Mouse (Mus musculus) liver, embryonic 14.5 days (tissue): ENCODE results near the gene Zfp653. TPM values are rescaled to one million over a fixed set of nuclear protein-coding genes. Genes with fewer than 3 reads are reported as not detected.

Experiments used
- ATAC-seq: fragments of 200-750 bp; cut with Nextera tagmentation; 2 replicates; pipeline ENCODE4 v1.8.0; 2017; ENCODE audit warnings: moderate number of reproducible peaks, mild to moderate bottlenecking, moderate library complexity; ENCODE audit not compliant: insufficient read depth
- DNase-seq, 3 experiments: peaks; one replicate each; pipeline ENCODE4 v3.0.0-alpha.2; 2012 to 2013; ENCODE audit warnings: low read depth in 3 of 3, low spot score in 3 of 3
- H3K27ac ChIP-seq: fragments of 300-500 bp; sonication (generic); 2 replicates; pipeline ENCODE4 v1.5.1; 2014; ENCODE audit warnings: moderate library complexity, mild to moderate bottlenecking, control low read depth, inconsistent platforms
- H3K27me3 ChIP-seq: fragments of 300-500 bp; sonication (generic); 2 replicates; pipeline ENCODE4 v1.6.1; 2014; ENCODE audit warnings: mild to moderate bottlenecking, low read length, moderate library complexity; ENCODE audit not compliant: control insufficient read depth, insufficient read depth
- H3K36me3 ChIP-seq: fragments of 300-500 bp; sonication (generic); replicated peaks from 2 replicates; pipeline ENCODE4 v1.6.1; 2014; ENCODE audit warnings: low read depth; ENCODE audit not compliant: control insufficient read depth, insufficient read depth
- H3K4me1 ChIP-seq, 2 experiments: fragments of 200-500 bp in 1 of 2; fragments of 300-500 bp in 1 of 2; sonication (generic) in 1 of 2; replicated peaks; 2 replicates each; pipeline ENCODE4 v1.6.1; 2012 to 2014; ENCODE audit warnings: antibody characterized with exemption in 1 of 2, inconsistent platforms in 1 of 2, low read length in 1 of 2; ENCODE audit not compliant: control insufficient read depth in 2 of 2, insufficient read depth in 2 of 2
- H3K4me2 ChIP-seq: fragments of 300-500 bp; sonication (generic); 2 replicates; pipeline ENCODE4 v1.6.1; 2014; ENCODE audit warnings: low read depth, mild to moderate bottlenecking, control low read depth, moderate library complexity
- H3K4me3 ChIP-seq, 2 experiments: fragments of 200-500 bp in 1 of 2; fragments of 300-500 bp in 1 of 2; sonication (generic) in 1 of 2; 2 replicates each; pipeline ENCODE4 v1.5.1; 2012 to 2014; ENCODE audit warnings: low read depth in 2 of 2, low read length in 2 of 2, mild to moderate bottlenecking in 2 of 2, control low read depth in 1 of 2, inconsistent platforms in 1 of 2, moderate library complexity in 1 of 2; ENCODE audit not compliant: insufficient read depth in 1 of 2
- H3K9ac ChIP-seq: fragments of 300-500 bp; sonication (generic); replicated peaks from 2 replicates; pipeline ENCODE4 v1.6.1; 2014; ENCODE audit warnings: mild to moderate bottlenecking, control low read depth, moderate library complexity
- H3K9me3 ChIP-seq: fragments of 300-500 bp; sonication (generic); 2 replicates; pipeline ENCODE4 v1.6.1; 2016; ENCODE audit warnings: low read length, mixed read lengths; ENCODE audit not compliant: control insufficient read depth
- CTCF ChIP-seq: IDR thresholded peaks from 2 replicates; pipeline ENCODE4 v1.5.1; 2016; ENCODE audit warnings: antibody characterized with exemption, low read depth, control low read depth
- EP300 ChIP-seq: IDR thresholded peaks from 2 replicates; pipeline ENCODE4 v1.6.1; 2016; ENCODE audit warnings: antibody characterized with exemption, low read depth
- WGBS: fragments of 180-500 bp; shearing (Covaris S2); extraction: QIAGEN DNeasy Blood & Tissue Kit; methylation state at CpG from one replicate; pipeline ENCODE4 v1.1.7; 2014; ENCODE audit not compliant: insufficient replicate concordance; 5-methylcytosine and 5-hydroxymethylcytosine counted together
- polyA plus RNA-seq, 2 experiments: library from polyadenylated mRNA; depleted of rRNA in 1 of 2; stranded (reverse) in 1 of 2; unstranded in 1 of 2; fragments of >200 nt; fragmentation: Nextera tagmentation in 1 of 2; extraction: Ambion mirVana in 1 of 2; gene quantifications; 2 replicates each; pipeline versions ENCODE4 v1.2.1 to v1.2.3; 2012 to 2014

Gene Zfp653
- polyA plus RNA-seq, 2 experiments, result 2.4 to 8.0 TPM

- no peaks in the 10 kb centered on the region for H3K4me1 ChIP-seq
- 56% methylated on average over 10 of the region's 10 CpGs for WGBS
- no peaks in the 10 kb centered on the region for H3K9me3 ChIP-seq
- no peaks in the 10 kb centered on the region for H3K36me3 ChIP-seq
- no peak overlapping the region for H3K4me3 ChIP-seq
- DNase-seq (no peak), ATAC-seq (no peak)
- no peak overlapping the region for H3K4me2 ChIP-seq
- no peak for TF ChIP-seq CTCF
- TF ChIP-seq EP300, result no peak
- H3K27ac ChIP-seq, result no peak overlapping the region
- no peaks in the 10 kb centered on the region for H3K27me3 ChIP-seq
- H3K9ac ChIP-seq, result no peak overlapping the region
These were observed 33.4 kb downstream of the Zfp653 start for GRCm38 (mm10) chr9:22037826-22038225.

DNA sequence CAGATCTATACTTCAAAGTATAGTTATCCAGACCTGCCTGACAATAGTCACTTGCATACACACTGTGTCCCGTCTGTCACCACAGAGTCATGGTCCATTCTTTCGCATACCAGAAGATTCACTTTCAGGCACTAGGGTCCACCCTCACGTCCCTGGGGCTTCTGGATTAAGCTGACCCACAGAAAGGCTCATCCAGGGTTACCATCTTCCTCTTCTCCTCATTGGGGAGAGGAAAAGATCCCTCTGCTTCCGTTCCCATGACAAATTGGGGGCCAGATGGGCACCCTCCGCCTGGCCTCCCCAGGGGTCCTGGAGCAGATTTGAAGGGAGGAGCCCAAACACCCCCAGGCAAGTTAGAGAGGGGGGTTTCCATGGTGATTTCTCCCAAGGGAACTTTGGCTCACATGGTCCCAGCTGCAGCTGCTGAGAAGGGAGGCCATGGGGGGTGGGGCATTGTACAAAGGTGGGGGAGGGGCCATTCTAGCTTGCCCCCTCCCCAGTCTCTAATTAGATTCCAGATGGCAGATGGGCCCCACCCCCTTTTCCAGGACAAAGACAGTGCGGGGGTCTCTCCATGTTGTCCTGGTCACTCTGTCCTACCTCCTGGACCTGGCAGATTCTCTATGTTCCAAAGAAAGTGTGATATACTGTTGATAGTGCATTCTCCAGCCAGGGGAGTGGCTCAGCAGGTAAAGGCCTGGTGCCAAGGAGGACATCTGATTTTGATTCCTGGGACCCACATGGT, 35.7 kb downstream of the Zfp653 start:
- H3K9me3 ChIP-seq, result no peaks in the 10 kb centered on the region
- H3K4me2 ChIP-seq, result no peak overlapping the region
- no peaks in the 10 kb centered on the region for H3K27me3 ChIP-seq
- no peak overlapping the region for H3K4me3 ChIP-seq
- no peak for TF ChIP-seq EP300
- TF ChIP-seq CTCF, result no peak
- H3K27ac ChIP-seq, result no peak overlapping the region
- no peak overlapping the region for H3K9ac ChIP-seq
- H3K4me1 ChIP-seq, result no peaks in the 10 kb centered on the region
- WGBS, result 48% methylated on average over 6 of the region's 6 CpGs
- no peaks in the 10 kb centered on the region for H3K36me3 ChIP-seq
- no peak for ATAC-seq
- DNase-seq, result no peak

DNA sequence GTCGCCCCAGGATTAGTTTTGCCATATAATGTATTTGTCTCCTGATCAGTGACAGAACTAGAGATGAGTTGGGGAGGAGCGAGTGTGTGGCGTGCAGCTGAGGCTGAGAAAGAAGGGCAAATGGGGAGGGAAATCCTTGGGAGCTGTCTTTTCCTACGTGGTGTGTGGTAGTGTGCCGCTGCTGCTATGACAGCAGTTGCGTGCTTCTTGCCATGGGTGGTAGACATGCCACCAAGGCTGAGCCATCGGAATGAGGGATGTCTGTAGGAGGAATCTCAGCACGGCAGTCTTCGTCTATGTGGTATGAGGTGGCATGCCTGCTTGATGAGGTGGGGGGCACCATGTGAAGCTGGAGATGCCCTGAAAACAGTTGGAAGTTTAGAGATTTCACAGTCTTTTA, 40.8 kb downstream of the Zfp653 start:
- Histone ChIP-seq H3K9me3 (no peaks in the 10 kb centered on the region), H3K27me3 (no peaks in the 10 kb centered on the region), H3K4me3 (no peak overlapping the region), H3K9ac (no peak overlapping the region), H3K4me1 (0 out of 4 replicates have a peak, but pooled peaks cover 0 to 3% of the 10 kb centered on the region in 2 experiments), H3K36me3 (no peaks in the 10 kb centered on the region), H3K4me2 (no peak overlapping the region), H3K27ac (no peak overlapping the region)
- no peak for DNase-seq
- ATAC-seq, result no peak
- TF ChIP-seq EP300, result no peak
- no peak for TF ChIP-seq CTCF
- WGBS, result 68% methylated on average over 9 of the region's 9 CpGs

DNA sequence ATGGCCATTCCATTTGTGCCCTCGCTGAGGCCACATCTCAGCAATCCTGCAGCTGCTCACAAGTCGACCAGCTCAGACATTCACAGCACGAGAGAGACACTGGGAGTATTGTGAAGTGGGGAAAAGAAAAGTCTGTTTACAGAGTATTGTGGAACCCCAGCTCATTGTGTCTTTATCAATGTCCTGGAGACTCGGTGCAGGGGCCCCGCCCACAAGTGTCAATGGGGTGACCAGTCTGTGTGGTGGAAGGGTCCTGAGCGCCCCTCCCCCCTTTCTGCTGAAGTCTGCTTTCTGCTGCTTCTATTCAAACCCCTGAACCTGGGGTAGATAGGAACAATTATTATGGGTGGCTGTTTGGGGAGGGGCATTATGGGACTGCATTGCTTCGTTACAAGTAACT, 42.7 kb downstream of the Zfp653 start:
- H3K4me1 ChIP-seq, result 0 out of 4 replicates have a peak, but pooled peaks cover 0 to 3% of the 10 kb centered on the region in 2 experiments
- 36% methylated on average over 7 of the region's 7 CpGs for WGBS
- H3K4me2 ChIP-seq, result no peak overlapping the region
- H3K27me3 ChIP-seq, result no peaks in the 10 kb centered on the region
- H3K36me3 ChIP-seq, result no peaks in the 10 kb centered on the region
- TF ChIP-seq EP300 (no peak), CTCF (no peak)
- no peak for DNase-seq
- H3K9ac ChIP-seq, result no peak overlapping the region
- H3K27ac ChIP-seq, result no peak overlapping the region
- ATAC-seq, result no peak
- H3K4me3 ChIP-seq, result no peak overlapping the region
- H3K9me3 ChIP-seq, result no peaks in the 10 kb centered on the region

DNA sequence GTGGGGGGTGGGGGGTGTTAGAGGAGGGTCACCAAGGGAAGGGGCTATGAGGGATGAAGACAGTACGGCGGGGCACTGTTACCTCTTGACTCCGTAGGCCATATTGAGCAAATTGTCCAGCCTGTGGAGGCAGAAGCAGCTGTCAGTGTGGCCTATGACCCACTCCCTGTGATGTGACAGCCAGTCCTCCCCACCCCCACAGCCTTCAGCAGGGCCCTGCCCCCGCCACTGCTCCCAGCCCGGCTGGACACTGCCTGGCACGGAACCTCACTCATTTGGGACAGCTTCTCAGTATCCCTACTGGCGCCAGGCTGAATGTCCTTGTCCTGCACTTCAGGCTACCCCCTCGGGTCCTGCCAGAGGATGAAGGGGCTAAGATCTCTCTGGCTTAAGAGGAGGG, 46.6 kb downstream of the Zfp653 start:
- no peak for ATAC-seq
- WGBS, result 53% methylated on average over 8 of the region's 8 CpGs

More for the DNA sequence above, 46.6 kb downstream of the Zfp653 start:
- H3K9ac ChIP-seq, result no peak overlapping the region
- H3K4me1 ChIP-seq, result 0 out of 4 replicates have a peak, but pooled peaks cover 0 to 3% of the 10 kb centered on the region in 2 experiments
- no peaks in the 10 kb centered on the region for H3K36me3 ChIP-seq
- H3K4me2 ChIP-seq, result no peak overlapping the region
- H3K9me3 ChIP-seq, result no peaks in the 10 kb centered on the region
- no peak overlapping the region for H3K4me3 ChIP-seq
- TF ChIP-seq EP300, result no peak
- TF ChIP-seq CTCF, result no peak
- no peak for DNase-seq
- H3K27me3 ChIP-seq, result no peaks in the 10 kb centered on the region
- no peak overlapping the region for H3K27ac ChIP-seq
